Mouse (Mus musculus): Measurements from ENCODE around the gene Sppl2b. TPM values are rescaled to one million over a fixed set of nuclear protein-coding genes. Genes with fewer than 3 reads are reported as not detected.
"Not testable (repeated sequence)": the region's sequence is repeated elsewhere in the genome, so short reads cannot be mapped to it uniquely, and the experiment has no call there.

The Sppl2b gene
- total and polyA plus RNA-seq, 2 experiments, result 6.5 to 40.1 TPM

- H3K4me3 ChIP-seq (ENCODE audit: insufficient read depth, low read depth, low read length), result no peak overlapping the region
- WGBS, result 56% methylated on average over 7 of the region's 7 CpGs
- H3K27me3 ChIP-seq (ENCODE audit: control insufficient read depth, insufficient read depth, low read length), result no peaks in the 10 kb centered on the region
- no peaks in the 10 kb centered on the region for H3K36me3 ChIP-seq (ENCODE audit: control insufficient read depth, insufficient read depth, low read length)
- TF ChIP-seq CTCF (IDR thresholded peaks at IDR 0.05; ENCODE audit: low read depth, low read length) (no peak), POLR2A (IDR thresholded peaks at IDR 0.05; ENCODE audit: extremely low read depth, insufficient read depth, low read length) (no peak)
- no peak for DNase-seq (ENCODE audit: extremely low read depth, low read depth, low spot score)
- H3K27ac ChIP-seq (replicated peaks; ENCODE audit: insufficient read depth, low read depth, low read length), result no peak overlapping the region
- H3K4me1 ChIP-seq (ENCODE audit: control insufficient read depth, insufficient read depth, low read length), result peaks cover 4% of the 10 kb centered on the region; the same call in 1 of the 2 replicates
- H3K79me2 ChIP-seq (ENCODE audit: control insufficient read depth, insufficient read depth, low read length), result no peaks in the 10 kb centered on the region
- no peak overlapping the region for H3K9ac ChIP-seq (ENCODE audit: low read depth, low read length)
These were observed 40.3 kb upstream of the Sppl2b start for GRCm38 (mm10) chr10:80814800-80815199.

- not testable (repeated sequence) for H3K4me3 ChIP-seq (ENCODE audit: insufficient read depth, low read depth, low read length); H3K79me2 ChIP-seq (ENCODE audit: control insufficient read depth, insufficient read depth, low read length); H3K27ac ChIP-seq (replicated peaks; ENCODE audit: insufficient read depth, low read depth, low read length); DNase-seq (ENCODE audit: extremely low read depth, low read depth, low spot score); H3K27me3 ChIP-seq (ENCODE audit: control insufficient read depth, insufficient read depth, low read length); H3K36me3 ChIP-seq (ENCODE audit: control insufficient read depth, insufficient read depth, low read length); H3K9ac ChIP-seq (ENCODE audit: low read depth, low read length); H3K4me1 ChIP-seq (ENCODE audit: control insufficient read depth, insufficient read depth, low read length)
- 88% methylated on average over 3 of the region's 3 CpGs for WGBS
These were observed 38.8 kb upstream of the Sppl2b start for GRCm38 (mm10) chr10:80816303-80816702.

GRCm38 (mm10) chr10:80817164-80817563, 37.9 kb upstream of the Sppl2b start:
- Histone ChIP-seq H3K27ac (replicated peaks; ENCODE audit: insufficient read depth, low read depth, low read length) (no peak overlapping the region), H3K9ac (ENCODE audit: low read depth, low read length) (no peak overlapping the region), H3K4me1 (ENCODE audit: control insufficient read depth, insufficient read depth, low read length) (peaks cover 6% of the 10 kb centered on the region; the same call in 1 of the 2 replicates), H3K4me3 (ENCODE audit: insufficient read depth, low read depth, low read length) (no peak overlapping the region), H3K36me3 (ENCODE audit: control insufficient read depth, insufficient read depth, low read length) (no peaks in the 10 kb centered on the region), H3K79me2 (ENCODE audit: control insufficient read depth, insufficient read depth, low read length) (no peaks in the 10 kb centered on the region), H3K27me3 (ENCODE audit: control insufficient read depth, insufficient read depth, low read length) (no peaks in the 10 kb centered on the region)
- TF ChIP-seq CTCF (IDR thresholded peaks at IDR 0.05; ENCODE audit: low read depth, low read length), result no peak
- no peak for TF ChIP-seq POLR2A (IDR thresholded peaks at IDR 0.05; ENCODE audit: extremely low read depth, insufficient read depth, low read length)
- 58% methylated on average over 2 of the region's 2 CpGs for WGBS
- peak; percentile 66 for DNase-seq (ENCODE audit: extremely low read depth, low read depth, low spot score)

- H3K9ac ChIP-seq (ENCODE audit: low read depth, low read length); H3K4me3 ChIP-seq (ENCODE audit: insufficient read depth, low read depth, low read length); H3K36me3 ChIP-seq (ENCODE audit: control insufficient read depth, insufficient read depth, low read length); H3K27ac ChIP-seq (replicated peaks; ENCODE audit: insufficient read depth, low read depth, low read length); H3K27me3 ChIP-seq (ENCODE audit: control insufficient read depth, insufficient read depth, low read length); H3K79me2 ChIP-seq (ENCODE audit: control insufficient read depth, insufficient read depth, low read length); H3K4me1 ChIP-seq (ENCODE audit: control insufficient read depth, insufficient read depth, low read length): not testable (repeated sequence)
- DNase-seq (ENCODE audit: extremely low read depth, low read depth, low spot score), result peak; percentile 44
- 89% methylated on average over 7 of the region's 7 CpGs for WGBS
These were observed 37.1 kb upstream of the Sppl2b start for GRCm38 (mm10) chr10:80817955-80818354.

- 43% methylated on average over 6 of the region's 6 CpGs for WGBS
- no peak overlapping the region for H3K9ac ChIP-seq (ENCODE audit: low read depth, low read length)
- no peak overlapping the region for H3K4me3 ChIP-seq (ENCODE audit: insufficient read depth, low read depth, low read length)
- TF ChIP-seq POLR2A (IDR thresholded peaks at IDR 0.05; ENCODE audit: extremely low read depth, insufficient read depth, low read length), result no peak
- TF ChIP-seq CTCF (IDR thresholded peaks at IDR 0.05; ENCODE audit: low read depth, low read length), result no peak
- H3K36me3 ChIP-seq (ENCODE audit: control insufficient read depth, insufficient read depth, low read length), result no peaks in the 10 kb centered on the region
- no peaks in the 10 kb centered on the region for H3K27me3 ChIP-seq (ENCODE audit: control insufficient read depth, insufficient read depth, low read length)
- peak overlapping the region; percentile 65 for H3K27ac ChIP-seq (replicated peaks; ENCODE audit: insufficient read depth, low read depth, low read length)
- DNase-seq (ENCODE audit: extremely low read depth, low read depth, low spot score), result peak; percentile 70
- H3K4me1 ChIP-seq (ENCODE audit: control insufficient read depth, insufficient read depth, low read length), result peaks cover 7% of the 10 kb centered on the region; the same call in 1 of the 2 replicates
- no peaks in the 10 kb centered on the region for H3K79me2 ChIP-seq (ENCODE audit: control insufficient read depth, insufficient read depth, low read length)
These were observed 36.3 kb upstream of the Sppl2b start for GRCm38 (mm10) chr10:80818599-80819281.

GRCm38 (mm10) chr10:80819406-80819805, 35.7 kb upstream of the Sppl2b start:
- TF ChIP-seq POLR2A (IDR thresholded peaks at IDR 0.05; ENCODE audit: extremely low read depth, insufficient read depth, low read length) (no peak), CTCF (IDR thresholded peaks at IDR 0.05; ENCODE audit: low read depth, low read length) (no peak)
- peak; percentile 98 for DNase-seq (ENCODE audit: extremely low read depth, low read depth, low spot score)
- H3K27me3 ChIP-seq (ENCODE audit: control insufficient read depth, insufficient read depth, low read length), result no peaks in the 10 kb centered on the region
- H3K4me3 ChIP-seq (ENCODE audit: insufficient read depth, low read depth, low read length), result no peak overlapping the region
- H3K79me2 ChIP-seq (ENCODE audit: control insufficient read depth, insufficient read depth, low read length), result no peaks in the 10 kb centered on the region
- peaks cover 12% of the 10 kb centered on the region for H3K4me1 ChIP-seq (ENCODE audit: control insufficient read depth, insufficient read depth, low read length)
- H3K27ac ChIP-seq (replicated peaks; ENCODE audit: insufficient read depth, low read depth, low read length), result peak overlapping the region; percentile 65
- H3K9ac ChIP-seq (ENCODE audit: low read depth, low read length), result no peak overlapping the region
- no peaks in the 10 kb centered on the region for H3K36me3 ChIP-seq (ENCODE audit: control insufficient read depth, insufficient read depth, low read length)
- WGBS, result 10% methylated on average over 3 of the region's 3 CpGs
